Comparison of ENCODE assay signal across 8 mouse cellular contexts in the genomic region with DNA sequence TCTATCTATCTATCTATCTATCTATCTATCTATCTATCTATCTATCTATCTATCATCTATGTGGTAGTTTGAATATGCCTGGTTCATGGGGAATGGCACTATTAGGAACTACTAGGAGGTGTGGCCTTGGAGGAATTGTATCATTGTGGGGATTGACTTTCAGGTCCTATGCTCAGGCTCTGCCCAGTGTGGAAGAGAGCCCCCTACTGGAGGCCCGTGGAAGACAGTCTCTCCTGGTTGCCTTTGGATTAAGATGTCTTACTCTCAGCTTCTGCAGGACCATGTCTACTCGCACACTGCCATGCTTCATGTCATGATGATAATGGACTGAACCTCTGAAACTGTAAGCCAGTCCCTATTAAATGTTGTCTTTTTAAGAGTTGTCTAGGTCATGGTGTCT.
DNase-seq lines count a peak whose midpoint lies in the region.

No protein-coding gene starts in this region.

- DNase-seq in heart, adult 8-10 months (ENCODE audit: low spot score), result peak; percentile 24
- no peak for DNase-seq in heart, postnatal 25 days (ENCODE audit: low spot score)
- DNase-seq in B cell, adult 2 months, result peak; percentile 2 to 3
- DNase-seq in adrenal gland, adult 2 months, result peak; percentile 68
- peak; percentile 25 to 49 for DNase-seq in heart, postnatal 36 days
- DNase-seq in lung, postnatal 4 days, result peak; percentile 25 to 45
- no peak for DNase-seq in thymus, postnatal 25 days
- no peak for DNase-seq in thymus, postnatal 14 days

- intact Hi-C loops in heart, postnatal 25 days (cut with DNase I), result loop anchor here (5.0 kb wide), 1 partner anchor 478 kb away; no protein-coding TSS in a partner anchor
- intact Hi-C loops in heart, postnatal 36 days (cut with DNase I), result loop anchor here (2.0 kb wide), 1 partner anchor 481 kb away; no protein-coding TSS in a partner anchor

Comparison
In these comparisons a context has a peak if more than half of its experiments do, and no peak if none do; other contexts are left out.
1. DNase-seq: peak in heart, adult 8-10 months (single experiment), B cell, adult 2 months (2 of 2), adrenal gland, adult 2 months (single experiment), heart, postnatal 36 days (2 of 2) and lung, postnatal 4 days (2 of 2); none in heart, postnatal 25 days (single experiment), thymus, postnatal 25 days (single experiment) and thymus, postnatal 14 days (single experiment).